Mouse (Mus musculus) stomach, postnatal 0 days (tissue): ENCODE results near the gene 1810062G17Rik. TPM values are rescaled to one million over a fixed set of nuclear protein-coding genes. Genes with fewer than 3 reads are reported as not detected.

Source experiments
- ATAC-seq: fragments of 200-750 bp; cut with Nextera tagmentation; 2 replicates; pipeline ENCODE4 v1.8.0; 2017; ENCODE audit not compliant: low FRiP score, low TSS enrichment
- DNase-seq: peaks from one replicate; pipeline ENCODE4 v3.0.0-alpha.2; 2016; ENCODE audit warnings: low spot score
- H3K27ac ChIP-seq: fragments of 300-500 bp; sonication (generic); replicated peaks from 2 replicates; pipeline ENCODE4 v1.5.1; 2014; ENCODE audit warnings: mild to moderate bottlenecking, control low read depth
- H3K27me3 ChIP-seq: fragments of 300-500 bp; sonication (generic); 2 replicates; pipeline ENCODE4 v1.6.1; 2014; ENCODE audit warnings: low read length; ENCODE audit not compliant: control insufficient read depth, insufficient read depth
- H3K36me3 ChIP-seq: fragments of 300-500 bp; sonication (generic); 2 replicates; pipeline ENCODE4 v1.6.1; 2014; ENCODE audit warnings: low read length, mixed read lengths; ENCODE audit not compliant: control insufficient read depth, insufficient read depth
- H3K4me1 ChIP-seq: fragments of 300-500 bp; sonication (generic); replicated peaks from 2 replicates; pipeline ENCODE4 v1.6.1; 2014; ENCODE audit warnings: antibody characterized with exemption; ENCODE audit not compliant: control insufficient read depth, insufficient read depth
- H3K4me2 ChIP-seq: fragments of 300-500 bp; sonication (generic); replicated peaks from 2 replicates; pipeline ENCODE4 v1.6.1; 2014; ENCODE audit warnings: low read depth, mild to moderate bottlenecking, control low read depth, moderate library complexity
- H3K4me3 ChIP-seq: fragments of 300-500 bp; sonication (generic); 2 replicates; pipeline ENCODE4 v1.5.1; 2014; ENCODE audit warnings: low read depth, low read length, control low read depth
- H3K9ac ChIP-seq: fragments of 300-500 bp; sonication (generic); 2 replicates; pipeline ENCODE4 v1.6.1; 2014; ENCODE audit warnings: mild to moderate bottlenecking, low read length, control low read depth, mixed read lengths
- H3K9me3 ChIP-seq: fragments of 300-500 bp; sonication (generic); 2 replicates; pipeline ENCODE4 v1.6.1; 2016; ENCODE audit warnings: low read length; ENCODE audit not compliant: control insufficient read depth
- CTCF ChIP-seq: IDR thresholded peaks from 2 replicates; pipeline ENCODE4 v1.5.1; 2016; ENCODE audit warnings: antibody characterized with exemption, low read depth, mild to moderate bottlenecking, moderate library complexity
- EP300 ChIP-seq: optimal IDR thresholded peaks from 2 replicates; pipeline ENCODE3; 2016; ENCODE audit warnings: antibody characterized with exemption
- WGBS: fragments of 180-500 bp; shearing (Covaris S2); extraction: QIAGEN DNeasy Blood & Tissue Kit; methylation state at CpG from one replicate; pipeline ENCODE4 v1.1.7; 2014; 5-methylcytosine and 5-hydroxymethylcytosine counted together
- polyA plus RNA-seq: library from polyadenylated mRNA; unstranded; fragments of >200 nt; fragmentation: Nextera tagmentation; extraction: Ambion mirVana; gene quantifications from 2 replicates; pipeline ENCODE4 v1.2.1, GENCODE M21; 2015

The 1810062G17Rik gene
- polyA plus RNA-seq, 1 experiment from 2014 or later = 4.0 TPM

DNA sequence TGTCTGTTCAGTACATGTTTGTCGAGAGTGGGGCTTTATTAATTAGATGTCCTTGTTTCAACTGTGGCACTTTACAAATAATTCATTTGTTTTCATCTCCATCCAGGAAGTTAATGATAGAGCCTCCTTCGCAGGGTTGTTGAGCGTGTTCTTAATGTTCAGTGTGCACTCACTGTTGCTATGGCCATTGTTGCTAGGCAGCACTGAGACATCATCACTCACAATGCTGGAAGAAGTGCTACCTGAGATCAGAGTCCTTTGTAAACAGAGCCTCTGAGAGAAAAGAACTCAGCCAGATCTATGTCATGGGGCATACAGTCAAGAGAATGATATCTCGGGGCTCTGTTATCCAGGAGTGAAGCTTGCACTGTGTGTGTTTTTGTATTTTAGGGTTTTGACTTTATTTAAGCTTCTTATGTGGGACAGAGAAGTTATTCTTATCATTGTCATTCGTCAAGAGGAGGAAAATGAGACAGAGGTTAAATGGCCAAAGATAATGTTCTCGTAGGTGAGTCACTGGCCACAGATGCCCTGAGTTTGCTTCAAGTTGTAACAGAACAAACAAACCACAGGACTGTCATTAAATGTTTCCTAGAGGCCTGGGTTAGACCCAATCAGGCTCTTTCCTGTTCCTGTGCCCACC lies 18.0 kb downstream of the 1810062G17Rik start:
- no peak overlapping the region for H3K27ac ChIP-seq
- TF ChIP-seq EP300 (no peak), CTCF (no peak)
- H3K27me3 ChIP-seq = no peaks in the 10 kb centered on the region
- H3K4me1 ChIP-seq = no peaks in the 10 kb centered on the region
- no peak overlapping the region for H3K4me2 ChIP-seq
- DNase-seq (no peak), ATAC-seq (no peak)
- H3K4me3 ChIP-seq = no peak overlapping the region
- no peaks in the 10 kb centered on the region for H3K9me3 ChIP-seq
- 30% methylated on average over 6 of the region's 6 CpGs for WGBS
- H3K36me3 ChIP-seq = no peaks in the 10 kb centered on the region
- H3K9ac ChIP-seq = no peak overlapping the region

DNA sequence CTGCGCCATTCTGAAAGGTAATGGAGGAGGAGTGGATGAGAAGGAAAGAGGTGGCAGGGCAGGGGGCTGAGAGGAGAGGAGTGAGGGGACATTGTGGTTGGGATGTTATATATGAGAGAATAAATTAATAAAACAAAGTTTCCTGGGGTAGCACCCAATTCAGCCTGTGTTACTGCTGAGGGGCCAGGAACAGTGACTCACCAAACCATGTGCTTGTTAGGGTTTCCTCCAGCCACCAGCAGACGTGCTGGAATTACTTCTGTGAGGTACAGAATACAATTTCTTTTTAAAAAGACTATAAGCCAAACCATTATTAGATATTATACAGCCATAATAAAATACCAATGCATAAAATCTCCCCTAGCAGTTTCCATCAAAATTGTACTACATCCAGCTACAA lies 18.9 kb downstream of the 1810062G17Rik start:
- Histone ChIP-seq H3K4me1 (no peaks in the 10 kb centered on the region), H3K27ac (no peak overlapping the region), H3K36me3 (no peaks in the 10 kb centered on the region), H3K4me2 (no peak overlapping the region), H3K9ac (no peak overlapping the region), H3K9me3 (no peaks in the 10 kb centered on the region), H3K27me3 (no peaks in the 10 kb centered on the region), H3K4me3 (no peak overlapping the region)
- 77% methylated on average over 2 of the region's 2 CpGs for WGBS
- DNase-seq = no peak
- no peak for ATAC-seq
- TF ChIP-seq EP300 = no peak
- TF ChIP-seq CTCF = no peak

DNA sequence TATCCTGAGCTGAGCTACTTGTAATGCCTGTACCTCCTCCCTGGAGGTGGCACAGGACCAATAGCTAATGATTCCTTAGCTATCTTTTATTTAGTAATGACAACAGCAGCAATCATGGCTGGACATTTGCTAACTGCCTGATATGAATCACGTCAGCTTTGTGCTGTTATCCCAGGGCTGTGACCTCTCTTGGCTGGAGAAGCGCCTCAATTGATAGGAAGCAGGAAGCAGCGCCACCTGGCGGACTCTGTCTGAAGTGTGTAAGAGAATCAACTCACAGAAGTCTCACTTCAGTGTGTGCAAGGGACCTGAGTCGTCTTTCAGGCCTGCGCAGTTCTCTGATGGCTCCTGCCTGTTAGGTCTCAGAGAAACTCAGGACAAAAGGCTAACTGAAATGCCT lies 19.7 kb downstream of the 1810062G17Rik start:
- no peak overlapping the region for H3K27ac ChIP-seq
- no peaks in the 10 kb centered on the region for H3K36me3 ChIP-seq
- peak overlapping the region; percentile 27; the same call in 1 of the 2 replicates for H3K4me2 ChIP-seq
- H3K9ac ChIP-seq = no peak overlapping the region
- DNase-seq = peak; percentile 88
- no peaks in the 10 kb centered on the region for H3K9me3 ChIP-seq
- 12% methylated on average over 6 of the region's 6 CpGs for WGBS
- no peaks in the 10 kb centered on the region for H3K4me1 ChIP-seq
- ATAC-seq = peak; percentile 87
- H3K4me3 ChIP-seq = 0 out of 2 replicates have a peak overlapping the region, but pooled peaks have one; percentile 15
- no peaks in the 10 kb centered on the region for H3K27me3 ChIP-seq
- TF ChIP-seq EP300 (no peak), CTCF (peak; percentile 95)

DNA sequence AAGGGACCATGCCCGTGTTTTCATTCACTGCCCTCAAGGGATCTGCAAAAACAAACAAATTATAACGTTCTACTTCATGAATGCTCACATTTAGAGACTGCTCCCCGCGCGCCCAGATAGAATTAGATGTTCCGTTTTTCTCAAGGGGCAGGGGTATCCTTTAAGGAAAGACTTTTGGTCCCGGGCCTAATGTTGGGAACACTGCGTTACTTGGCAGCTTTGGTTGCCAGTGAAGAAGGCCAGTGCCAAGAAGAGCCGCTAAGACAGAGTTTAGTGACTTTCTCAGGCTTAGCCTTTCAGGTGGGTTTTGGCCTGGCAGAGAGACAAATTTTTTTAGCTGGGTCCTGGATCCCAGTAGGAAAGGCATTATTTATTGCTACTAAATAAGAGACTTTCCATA lies 20.5 kb downstream of the 1810062G17Rik start:
- H3K4me1 ChIP-seq = no peaks in the 10 kb centered on the region
- ATAC-seq (no peak), DNase-seq (no peak)
- no peak overlapping the region for H3K4me3 ChIP-seq
- H3K27ac ChIP-seq = no peak overlapping the region
- WGBS = 79% methylated on average over 9 of the region's 9 CpGs
- H3K9me3 ChIP-seq = no peaks in the 10 kb centered on the region
- no peak overlapping the region for H3K4me2 ChIP-seq
- H3K27me3 ChIP-seq = no peaks in the 10 kb centered on the region
- H3K9ac ChIP-seq = no peak overlapping the region
- no peaks in the 10 kb centered on the region for H3K36me3 ChIP-seq
- no peak for TF ChIP-seq CTCF
- TF ChIP-seq EP300 = no peak

GRCm38 (mm10) chr3:36496746-36497145 lies 21.0 kb downstream of the 1810062G17Rik start:
- H3K4me1 ChIP-seq = no peaks in the 10 kb centered on the region
- H3K4me2 ChIP-seq = 0 out of 2 replicates have a peak overlapping the region, but pooled peaks have one; percentile 27
- WGBS = 15% methylated on average over 14 of the region's 14 CpGs
- H3K9ac ChIP-seq = 0 out of 2 replicates have a peak overlapping the region, but pooled peaks have one; percentile 23
- H3K4me3 ChIP-seq = no peak overlapping the region
- ATAC-seq (0 out of 2 replicates have a peak, but pooled peaks have one; percentile 34), DNase-seq (peak; percentile 78)
- no peaks in the 10 kb centered on the region for H3K27me3 ChIP-seq
- TF ChIP-seq EP300 (no peak), CTCF (peak; percentile 87)
- H3K36me3 ChIP-seq = no peaks in the 10 kb centered on the region
- no peak overlapping the region for H3K27ac ChIP-seq
- no peaks in the 10 kb centered on the region for H3K9me3 ChIP-seq

- Histone ChIP-seq H3K36me3 (no peaks in the 10 kb centered on the region), H3K4me1 (no peaks in the 10 kb centered on the region), H3K27ac (no peak overlapping the region), H3K9me3 (no peaks in the 10 kb centered on the region), H3K4me3 (no peak overlapping the region), H3K9ac (no peak overlapping the region), H3K27me3 (no peaks in the 10 kb centered on the region), H3K4me2 (no peak overlapping the region)
- TF ChIP-seq CTCF (no peak), EP300 (no peak)
- 83% methylated on average over 6 of the region's 6 CpGs for WGBS
- DNase-seq (no peak), ATAC-seq (no peak)
Measured at GRCm38 (mm10) chr3:36498224-36498623, 22.5 kb downstream of the 1810062G17Rik start.
